8 mouse cellular contexts compared by ENCODE assay signal in the genomic region with DNA sequence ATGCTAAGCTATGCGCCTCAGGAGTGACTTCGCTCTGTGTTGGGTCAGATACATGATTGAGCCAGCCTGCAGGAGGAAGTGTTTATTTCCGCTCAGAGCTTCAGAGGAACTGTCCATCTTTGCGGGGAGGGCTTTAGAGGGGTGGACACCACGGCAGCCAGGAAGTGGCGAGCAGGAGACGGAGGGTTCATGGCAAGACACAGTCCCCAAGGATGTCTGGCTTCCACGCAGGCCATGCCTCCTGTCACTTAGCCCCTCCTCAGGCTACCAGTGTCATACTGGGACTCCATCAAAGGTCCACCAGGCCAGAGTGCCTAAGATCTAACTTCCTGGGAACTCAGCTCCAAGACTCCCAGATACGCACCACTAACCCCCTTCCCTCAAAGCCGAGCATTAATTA. TPM values are rescaled to one million over a fixed set of nuclear protein-coding genes. Genes with fewer than 3 reads are reported as not detected.
DNase-seq lines count a peak whose midpoint lies in the region; ATAC-seq and TF ChIP-seq lines count a peak whose summit lies in the region.

No protein-coding gene starts in this region.

- no peak overlapping the region for H3K27ac ChIP-seq in midbrain, embryonic 11.5 days (ENCODE audit: low read depth, low read length)
- H3K27ac ChIP-seq in midbrain, embryonic 16.5 days (ENCODE audit: low read length), result no peak overlapping the region
- 0 out of 2 replicates have a peak overlapping the region, but pooled peaks have one; percentile 31 for H3K27ac ChIP-seq in limb, embryonic 12.5 days
- H3K27ac ChIP-seq in neural tube, embryonic 15.5 days (replicated peaks), result peak overlapping the region; percentile 45; the same call in 1 of the 2 replicates
- no peak overlapping the region for H3K27ac ChIP-seq in forebrain, postnatal 0 days (ENCODE audit: low read depth, low read length)
- no peak overlapping the region for H3K27ac ChIP-seq in forebrain, embryonic 13.5 days

- H3K9me3 ChIP-seq in midbrain, embryonic 11.5 days (ENCODE audit: control insufficient read depth, low read length), result no peaks in the 10 kb centered on the region
- no peaks in the 10 kb centered on the region for H3K9me3 ChIP-seq in midbrain, embryonic 16.5 days (replicated peaks; ENCODE audit: control insufficient read depth, low read length, poor library complexity, severe bottlenecking)
- no peaks in the 10 kb centered on the region for H3K9me3 ChIP-seq in limb, embryonic 12.5 days
- no peaks in the 10 kb centered on the region for H3K9me3 ChIP-seq in neural tube, embryonic 15.5 days (replicated peaks)
- no peaks in the 10 kb centered on the region for H3K9me3 ChIP-seq in forebrain, postnatal 0 days (ENCODE audit: low read length)
- no peaks in the 10 kb centered on the region for H3K9me3 ChIP-seq in forebrain, embryonic 13.5 days (replicated peaks)

- no peaks in the 10 kb centered on the region; the same call in none of the 2 replicates for H3K4me1 ChIP-seq in midbrain, embryonic 11.5 days (ENCODE audit: control insufficient read depth, insufficient read depth, low read length)
- H3K4me1 ChIP-seq in midbrain, embryonic 16.5 days (ENCODE audit: control insufficient read depth, insufficient read depth, low read length), result peaks cover 4% of the 10 kb centered on the region; the same call in 1 of the 2 replicates
- H3K4me1 ChIP-seq in limb, embryonic 12.5 days (replicated peaks), result peaks cover 22% of the 10 kb centered on the region; the same call in 1 of the 2 replicates
- peaks cover 11% of the 10 kb centered on the region; the same call in 1 of the 2 replicates for H3K4me1 ChIP-seq in neural tube, embryonic 15.5 days
- no peaks in the 10 kb centered on the region for H3K4me1 ChIP-seq in forebrain, postnatal 0 days (ENCODE audit: insufficient read depth)
- H3K4me1 ChIP-seq in forebrain, embryonic 13.5 days, result 0 out of 2 replicates have a peak, but pooled peaks cover 2% of the 10 kb centered on the region

- H3K4me2 ChIP-seq in midbrain, embryonic 11.5 days, result no peak overlapping the region
- no peak overlapping the region for H3K4me2 ChIP-seq in midbrain, embryonic 16.5 days (ENCODE audit: low read length)
- no peak overlapping the region for H3K4me2 ChIP-seq in limb, embryonic 12.5 days
- no peak overlapping the region for H3K4me2 ChIP-seq in neural tube, embryonic 15.5 days
- H3K4me2 ChIP-seq in forebrain, postnatal 0 days (ENCODE audit: low read depth), result no peak overlapping the region
- no peak overlapping the region for H3K4me2 ChIP-seq in forebrain, embryonic 13.5 days

- H3K4me3 ChIP-seq in midbrain, embryonic 11.5 days (ENCODE audit: low read depth, low read length), result no peak overlapping the region
- no peak overlapping the region for H3K4me3 ChIP-seq in midbrain, embryonic 16.5 days (ENCODE audit: low read depth, low read length)
- no peak overlapping the region for H3K4me3 ChIP-seq in limb, embryonic 12.5 days (replicated peaks)
- no peak overlapping the region for H3K4me3 ChIP-seq in neural tube, embryonic 15.5 days (replicated peaks)
- H3K4me3 ChIP-seq in forebrain, postnatal 0 days (ENCODE audit: low read depth, low read length), result no peak overlapping the region
- no peak overlapping the region for H3K4me3 ChIP-seq in forebrain, embryonic 13.5 days

- TF ChIP-seq CTCF in forebrain, postnatal 0 days (IDR thresholded peaks at IDR 0.05; ENCODE audit: low read depth), result no peak

- WGBS in midbrain, embryonic 11.5 days, result 77% methylated on average over 10 of the region's 10 CpGs
- WGBS in midbrain, embryonic 16.5 days, result 77% methylated on average over 10 of the region's 10 CpGs
- 66% methylated on average over 10 of the region's 10 CpGs for WGBS in limb, embryonic 12.5 days
- 83% methylated on average over 10 of the region's 10 CpGs for WGBS in neural tube, embryonic 15.5 days
- WGBS in forebrain, postnatal 0 days, result 90% methylated on average over 10 of the region's 10 CpGs
- WGBS in forebrain, embryonic 13.5 days, result 87% methylated on average over 10 of the region's 10 CpGs

- intact Hi-C loops in heart, postnatal 14 days (cut with DNase I), result loop anchor here (5.0 kb wide), 1 partner anchor 45 kb away; the partner anchor contains the start of gene Prkab1

- ATAC-seq in midbrain, embryonic 11.5 days (ENCODE audit: low FRiP score), result no peak
- no peak for ATAC-seq in midbrain, embryonic 16.5 days
- no peak for ATAC-seq in limb, embryonic 12.5 days (ENCODE audit: insufficient number of reproducible peaks, insufficient read depth, low FRiP score, low TSS enrichment, low read depth)
- ATAC-seq in neural tube, embryonic 15.5 days (ENCODE audit: low FRiP score), result no peak
- no peak for ATAC-seq in forebrain, postnatal 0 days
- ATAC-seq in forebrain, embryonic 13.5 days, result no peak

- no peak overlapping the region for H3K9ac ChIP-seq in midbrain, embryonic 11.5 days (ENCODE audit: low read length)
- H3K9ac ChIP-seq in midbrain, embryonic 16.5 days (ENCODE audit: low read depth, low read length), result no peak overlapping the region
- H3K9ac ChIP-seq in limb, embryonic 12.5 days (replicated peaks), result no peak overlapping the region
- no peak overlapping the region for H3K9ac ChIP-seq in neural tube, embryonic 15.5 days (replicated peaks)
- H3K9ac ChIP-seq in forebrain, postnatal 0 days, result no peak overlapping the region
- no peak overlapping the region for H3K9ac ChIP-seq in forebrain, embryonic 13.5 days

- DNase-seq in midbrain, embryonic 11.5 days (ENCODE audit: low spot score, missing footprints), result peak; percentile 67
- DNase-seq in heart, postnatal 14 days, result peak; percentile 42 to 47
- no peak for DNase-seq in forebrain, postnatal 0 days
- DNase-seq in urinary bladder, postnatal 4 days (ENCODE audit: low spot score in 2 of 2), result no peak

- H3K36me3 ChIP-seq in midbrain, embryonic 11.5 days (ENCODE audit: control insufficient read depth, insufficient read depth, low read length), result peaks cover 10% of the 10 kb centered on the region
- H3K36me3 ChIP-seq in midbrain, embryonic 16.5 days (ENCODE audit: control insufficient read depth, insufficient read depth, low read length), result no peaks in the 10 kb centered on the region
- H3K36me3 ChIP-seq in limb, embryonic 12.5 days, result peaks cover 39% of the 10 kb centered on the region
- peaks cover 7% of the 10 kb centered on the region; the same call in 1 of the 2 replicates for H3K36me3 ChIP-seq in neural tube, embryonic 15.5 days
- H3K36me3 ChIP-seq in forebrain, postnatal 0 days (ENCODE audit: insufficient read depth), result peaks cover 9% of the 10 kb centered on the region
- H3K36me3 ChIP-seq in forebrain, embryonic 13.5 days (ENCODE audit: poor library complexity, severe bottlenecking), result peaks cover 69% of the 10 kb centered on the region

- no peaks in the 10 kb centered on the region for H3K27me3 ChIP-seq in midbrain, embryonic 11.5 days (ENCODE audit: control insufficient read depth, insufficient read depth, low read length)
- H3K27me3 ChIP-seq in midbrain, embryonic 16.5 days (ENCODE audit: control insufficient read depth, insufficient read depth, low read depth, low read length), result no peaks in the 10 kb centered on the region
- H3K27me3 ChIP-seq in limb, embryonic 12.5 days, result no peaks in the 10 kb centered on the region
- H3K27me3 ChIP-seq in neural tube, embryonic 15.5 days (replicated peaks), result no peaks in the 10 kb centered on the region
- H3K27me3 ChIP-seq in forebrain, postnatal 0 days (ENCODE audit: insufficient read depth, low read length), result no peaks in the 10 kb centered on the region
- no peaks in the 10 kb centered on the region for H3K27me3 ChIP-seq in forebrain, embryonic 13.5 days

RNA-seq across cellular contexts. Expression of gene Prkab1, which starts 46.6 kb away (rescaled TPM):
- polyA plus RNA-seq in midbrain, embryonic 11.5 days (2014; fragmentation: Nextera tagmentation; extraction: Ambion mirVana), result 48.4 and 55.4 TPM in 2 replicates
- polyA plus RNA-seq in midbrain, embryonic 16.5 days (2015; fragmentation: Nextera tagmentation; extraction: Ambion mirVana), result 48.4 and 50.0 TPM in 2 replicates
- total RNA-seq in heart, postnatal 14 days (2021), result 10 to 100 TPM; 49.4 to 59.4 TPM
- 72.4 and 77.0 TPM in 2 replicates for polyA plus RNA-seq in limb, embryonic 12.5 days (2016; fragmentation: Nextera tagmentation; extraction: Ambion mirVana)
- 50.1 and 53.6 TPM in 2 replicates for polyA plus RNA-seq in neural tube, embryonic 15.5 days (2015; fragmentation: Nextera tagmentation; extraction: Ambion mirVana)
- total RNA-seq in forebrain, postnatal 0 days (2014; rRNA removed), result 37.7 and 55.6 TPM in 2 replicates
- polyA plus RNA-seq in forebrain, postnatal 0 days (2015; fragmentation: Nextera tagmentation; extraction: Ambion mirVana), result 42.2 and 47.2 TPM in 2 replicates
- polyA plus RNA-seq in forebrain, embryonic 13.5 days (2015; fragmentation: Nextera tagmentation; extraction: Ambion mirVana), result 47.6 and 53.7 TPM in 2 replicates

Comparison
In these comparisons a context has a peak if more than half of its experiments do, and no peak if none do; other contexts are left out.
1. DNase-seq: peak in midbrain, embryonic 11.5 days (single experiment) and heart, postnatal 14 days (2 of 2); none in forebrain, postnatal 0 days (single experiment) and urinary bladder, postnatal 4 days (0 of 2).
2. H3K27ac ChIP-seq: peak in limb, embryonic 12.5 days (single experiment) and neural tube, embryonic 15.5 days (single experiment); none in midbrain, embryonic 11.5 days (single experiment), midbrain, embryonic 16.5 days (single experiment), forebrain, postnatal 0 days (single experiment) and forebrain, embryonic 13.5 days (single experiment).